Mouse (Mus musculus): Measurements from ENCODE around the gene B4galt7. TPM values are rescaled to one million over a fixed set of nuclear protein-coding genes. Genes with fewer than 3 reads are reported as not detected.
"Not testable (repeated sequence)": the region's sequence is repeated elsewhere in the genome, so short reads cannot be mapped to it uniquely, and the experiment has no call there.

B4galt7 gene
- polyA plus RNA-seq, 1 experiment from 2014 or later, result 10.4 TPM

GRCm38 (mm10) chr13:55570286-55570973, 29.3 kb upstream of the B4galt7 start:
- DNase-seq (ENCODE audit: low spot score) (peak; percentile 50), ATAC-seq (peak; percentile 78)
- under 1% methylated on average over 34 of the region's 47 CpGs for WGBS
- Histone ChIP-seq H3K27ac (ENCODE audit: low read depth, low read length) (peak overlapping the region; percentile 94), H3K9ac (ENCODE audit: low read length) (peak overlapping the region; percentile 97), H3K27me3 (replicated peaks; ENCODE audit: control insufficient read depth, insufficient read depth, low read length) (no peaks in the 10 kb centered on the region), H3K4me1 (ENCODE audit: control insufficient read depth, insufficient read depth, low read length) (peaks cover 10% of the 10 kb centered on the region), H3K9me3 (replicated peaks; ENCODE audit: control insufficient read depth, low read length) (no peaks in the 10 kb centered on the region), H3K4me2 (ENCODE audit: low read length) (peak overlapping the region; percentile 98), H3K4me3 (ENCODE audit: low read depth, low read length) (peak overlapping the region; percentile 97), H3K36me3 (ENCODE audit: control insufficient read depth, insufficient read depth, low read length) (peaks cover 20% of the 10 kb centered on the region)

GRCm38 (mm10) chr13:55571027-55571751, 28.5 kb upstream of the B4galt7 start, which contains the start of gene Fam193b:
Gene Fam193b (minus strand): TSS chr13:55571120.
- peak; percentile 94 for DNase-seq (ENCODE audit: low spot score)

GRCm38 (mm10) chr13:55571977-55572376, 27.7 kb upstream of the B4galt7 start:
- DNase-seq (ENCODE audit: low spot score), result no peak
- no peak overlapping the region for H3K4me3 ChIP-seq (ENCODE audit: low read depth, low read length)
- WGBS, result 78% methylated on average over 2 of the region's 2 CpGs

More at GRCm38 (mm10) chr13:55571027-55571751, 28.5 kb upstream of the B4galt7 start, which contains the start of gene Fam193b:
- 1% methylated on average over 43 of the region's 47 CpGs for WGBS
- Histone ChIP-seq H3K9me3 (replicated peaks; ENCODE audit: control insufficient read depth, low read length) (no peaks in the 10 kb centered on the region), H3K9ac (ENCODE audit: low read length) (peak within 1 kb of the TSS; percentile 97), H3K36me3 (ENCODE audit: control insufficient read depth, insufficient read depth, low read length) (peaks cover 15% of the 10 kb centered on the region), H3K4me2 (ENCODE audit: low read length) (peak within 1 kb of the TSS; percentile 98), H3K27me3 (replicated peaks; ENCODE audit: control insufficient read depth, insufficient read depth, low read length) (no peaks in the 10 kb centered on the region), H3K27ac (ENCODE audit: low read depth, low read length) (peak within 1 kb of the TSS; percentile 94), H3K4me1 (ENCODE audit: control insufficient read depth, insufficient read depth, low read length) (peaks cover 10% of the 10 kb centered on the region), H3K4me3 (ENCODE audit: low read depth, low read length) (peak within 1 kb of the TSS; percentile 97)
- peak; percentile 93 for ATAC-seq

GRCm38 (mm10) chr13:55573432-55573831, 26.3 kb upstream of the B4galt7 start, which contains the start of gene Tmed9:
Gene Tmed9 (plus strand): TSS chr13:55573732.
- no peak for DNase-seq (ENCODE audit: low spot score)
- no peak for ATAC-seq

More at GRCm38 (mm10) chr13:55571977-55572376, 27.7 kb upstream of the B4galt7 start:
- Histone ChIP-seq H3K27me3 (replicated peaks; ENCODE audit: control insufficient read depth, insufficient read depth, low read length) (no peaks in the 10 kb centered on the region), H3K9ac (ENCODE audit: low read length) (no peak overlapping the region), H3K36me3 (ENCODE audit: control insufficient read depth, insufficient read depth, low read length) (peaks cover 13% of the 10 kb centered on the region), H3K4me1 (ENCODE audit: control insufficient read depth, insufficient read depth, low read length) (peaks cover 10% of the 10 kb centered on the region), H3K4me2 (ENCODE audit: low read length) (peak overlapping the region; percentile 98; the same call in 1 of the 2 replicates), H3K9me3 (replicated peaks; ENCODE audit: control insufficient read depth, low read length) (no peaks in the 10 kb centered on the region), H3K27ac (ENCODE audit: low read depth, low read length) (no peak overlapping the region)
- ATAC-seq, result no peak

GRCm38 (mm10) chr13:55574321-55574720, 25.4 kb upstream of the B4galt7 start:
- DNase-seq (ENCODE audit: low spot score), result peak; percentile 16
- 76% methylated on average over 5 of the region's 5 CpGs for WGBS
- H3K9me3 ChIP-seq (replicated peaks; ENCODE audit: control insufficient read depth, low read length), result no peaks in the 10 kb centered on the region

More at GRCm38 (mm10) chr13:55573432-55573831, 26.3 kb upstream of the B4galt7 start, which contains the start of gene Tmed9:
- Histone ChIP-seq H3K9ac (ENCODE audit: low read length) (no peak within 1 kb of the TSS), H3K9me3 (replicated peaks; ENCODE audit: control insufficient read depth, low read length) (no peaks in the 10 kb centered on the region), H3K4me3 (ENCODE audit: low read depth, low read length) (no peak within 1 kb of the TSS), H3K27me3 (replicated peaks; ENCODE audit: control insufficient read depth, insufficient read depth, low read length) (no peaks in the 10 kb centered on the region), H3K36me3 (ENCODE audit: control insufficient read depth, insufficient read depth, low read length) (peaks cover 1% of the 10 kb centered on the region; the same call in 1 of the 2 replicates), H3K4me1 (ENCODE audit: control insufficient read depth, insufficient read depth, low read length) (peaks cover 10% of the 10 kb centered on the region), H3K4me2 (ENCODE audit: low read length) (no peak within 1 kb of the TSS), H3K27ac (ENCODE audit: low read depth, low read length) (no peak within 1 kb of the TSS)
- WGBS, result 96% methylated on average over 2 of the region's 2 CpGs

GRCm38 (mm10) chr13:55575932-55576331, 23.8 kb upstream of the B4galt7 start:
- H3K4me2 ChIP-seq (ENCODE audit: low read length), result no peak overlapping the region
- ATAC-seq (no peak), DNase-seq (ENCODE audit: low spot score) (no peak)
- H3K4me3 ChIP-seq (ENCODE audit: low read depth, low read length), result no peak overlapping the region
- H3K36me3 ChIP-seq (ENCODE audit: control insufficient read depth, insufficient read depth, low read length), result no peaks in the 10 kb centered on the region
- no peak overlapping the region for H3K9ac ChIP-seq (ENCODE audit: low read length)
- 67% methylated on average over 5 of the region's 5 CpGs for WGBS
- no peaks in the 10 kb centered on the region for H3K9me3 ChIP-seq (replicated peaks; ENCODE audit: control insufficient read depth, low read length)
- H3K4me1 ChIP-seq (ENCODE audit: control insufficient read depth, insufficient read depth, low read length), result no peaks in the 10 kb centered on the region
- H3K27ac ChIP-seq (ENCODE audit: low read depth, low read length), result no peak overlapping the region
- no peaks in the 10 kb centered on the region for H3K27me3 ChIP-seq (replicated peaks; ENCODE audit: control insufficient read depth, insufficient read depth, low read length)

More at GRCm38 (mm10) chr13:55574321-55574720, 25.4 kb upstream of the B4galt7 start:
- H3K27me3 ChIP-seq (replicated peaks; ENCODE audit: control insufficient read depth, insufficient read depth, low read length), result no peaks in the 10 kb centered on the region
- no peak for ATAC-seq
- H3K9ac ChIP-seq (ENCODE audit: low read length), result no peak overlapping the region
- no peak overlapping the region for H3K27ac ChIP-seq (ENCODE audit: low read depth, low read length)
- H3K36me3 ChIP-seq (ENCODE audit: control insufficient read depth, insufficient read depth, low read length), result no peaks in the 10 kb centered on the region
- H3K4me2 ChIP-seq (ENCODE audit: low read length), result no peak overlapping the region
- H3K4me3 ChIP-seq (ENCODE audit: low read depth, low read length), result no peak overlapping the region
- peaks cover 6% of the 10 kb centered on the region for H3K4me1 ChIP-seq (ENCODE audit: control insufficient read depth, insufficient read depth, low read length)

- H3K4me3 ChIP-seq (ENCODE audit: low read depth, low read length); H3K9me3 ChIP-seq (replicated peaks; ENCODE audit: control insufficient read depth, low read length); H3K9ac ChIP-seq (ENCODE audit: low read length); ATAC-seq; DNase-seq (ENCODE audit: low spot score); H3K27me3 ChIP-seq (replicated peaks; ENCODE audit: control insufficient read depth, insufficient read depth, low read length); H3K36me3 ChIP-seq (ENCODE audit: control insufficient read depth, insufficient read depth, low read length); H3K27ac ChIP-seq (ENCODE audit: low read depth, low read length); H3K4me2 ChIP-seq (ENCODE audit: low read length); H3K4me1 ChIP-seq (ENCODE audit: control insufficient read depth, insufficient read depth, low read length): not testable (repeated sequence)
- 91% methylated on average over 7 of the region's 7 CpGs for WGBS
Observed at GRCm38 (mm10) chr13:55576872-55577271, 22.8 kb upstream of the B4galt7 start.

GRCm38 (mm10) chr13:55578086-55578485, 21.6 kb upstream of the B4galt7 start:
- DNase-seq (ENCODE audit: low spot score) (no peak), ATAC-seq (no peak)
- Histone ChIP-seq H3K9me3 (replicated peaks; ENCODE audit: control insufficient read depth, low read length) (no peaks in the 10 kb centered on the region), H3K27ac (ENCODE audit: low read depth, low read length) (no peak overlapping the region), H3K4me2 (ENCODE audit: low read length) (no peak overlapping the region), H3K4me3 (ENCODE audit: low read depth, low read length) (no peak overlapping the region), H3K27me3 (replicated peaks; ENCODE audit: control insufficient read depth, insufficient read depth, low read length) (no peaks in the 10 kb centered on the region), H3K36me3 (ENCODE audit: control insufficient read depth, insufficient read depth, low read length) (no peaks in the 10 kb centered on the region), H3K4me1 (ENCODE audit: control insufficient read depth, insufficient read depth, low read length) (no peaks in the 10 kb centered on the region), H3K9ac (ENCODE audit: low read length) (no peak overlapping the region)
- WGBS, result 80% methylated on average over 4 of the region's 4 CpGs
